Comparison of ENCODE assay signal across 10 mouse cellular contexts in genomic region chr3:143542811-143543210, GRCm38 (mm10).
"Had no signal": no experiment of that assay in that cellular context is flagged by ENCODE, and none has a peak within 500 bp of the region (broad histone marks: within the 10 kb centered on the region; RNA-seq: fewer than 3 reads in every experiment).

No protein-coding gene starts in this region.

- H3K9me3 ChIP-seq: limb, embryonic 15.5 days; liver, embryonic 12.5 days; midbrain, embryonic 13.5 days; stomach, embryonic 15.5 days had no signal

- H3K27ac ChIP-seq: limb, embryonic 15.5 days; liver, embryonic 12.5 days; macrophage; midbrain, embryonic 13.5 days; stomach, embryonic 15.5 days had no signal

- H3K27me3 ChIP-seq: limb, embryonic 15.5 days; liver, embryonic 12.5 days; midbrain, embryonic 13.5 days; stomach, embryonic 15.5 days had no signal

- H3K36me3 ChIP-seq: limb, embryonic 15.5 days; liver, embryonic 12.5 days; midbrain, embryonic 13.5 days; stomach, embryonic 15.5 days had no signal

- H3K4me1 ChIP-seq: limb, embryonic 15.5 days; liver, embryonic 12.5 days; midbrain, embryonic 13.5 days; stomach, embryonic 15.5 days had no signal

- ATAC-seq: liver, embryonic 12.5 days; midbrain, embryonic 13.5 days had no signal

- H3K4me2 ChIP-seq: limb, embryonic 15.5 days; liver, embryonic 12.5 days; midbrain, embryonic 13.5 days; stomach, embryonic 15.5 days had no signal

- H3K9ac ChIP-seq: limb, embryonic 15.5 days; liver, embryonic 12.5 days; midbrain, embryonic 13.5 days; stomach, embryonic 15.5 days had no signal

- H3K4me3 ChIP-seq: limb, embryonic 15.5 days; liver, embryonic 12.5 days; midbrain, embryonic 13.5 days; stomach, embryonic 15.5 days had no signal

- DNase-seq: kidney, adult 11 months; kidney, adult 9 months; kidney, postnatal 10 days; left cerebral cortex, postnatal 4 days; right cerebral cortex, postnatal 14 days had no signal
